Mouse (Mus musculus) kidney, adult 8-10 months (tissue): ENCODE results near the gene Mettl16.
A peak's percentile ranks its signal among the peaks of the same experiment; 100 is the strongest.

ENCODE experiments used
- DNase-seq, 2 experiments: peaks; one replicate each; pipeline ENCODE4 v3.0.0; 2022

Gene Mettl16

GRCm38 (mm10) chr11:74770595-74771207 is at the start of gene Mettl16:
TSS of gene Mettl16 (plus strand) at chr11:74770830.
- peak; percentile 96 for DNase-seq

GRCm38 (mm10) chr11:74721141-74721540 is 49.5 kb upstream of the Mettl16 start:
- no peak for DNase-seq

- DNase-seq, result no peak
Observed at GRCm38 (mm10) chr11:74721971-74722370, 48.7 kb upstream of the Mettl16 start.

- DNase-seq, result peak; percentile 69 to 83
Observed at GRCm38 (mm10) chr11:74723357-74724234, 47.0 kb upstream of the Mettl16 start.

- peak; percentile 95 to 96 for DNase-seq
Observed at GRCm38 (mm10) chr11:74724235-74724791, 46.3 kb upstream of the Mettl16 start, which contains the start of gene Pafah1b1. TSS of gene Pafah1b1 (minus strand) at chr11:74724670.

GRCm38 (mm10) chr11:74725181-74725580 is 45.4 kb upstream of the Mettl16 start:
- no peak for DNase-seq

GRCm38 (mm10) chr11:74734917-74735316 is 35.7 kb upstream of the Mettl16 start:
- DNase-seq, result no peak

GRCm38 (mm10) chr11:74737861-74738260 is 32.8 kb upstream of the Mettl16 start:
- peak in 1 of 2 experiments; percentile 28 for DNase-seq

GRCm38 (mm10) chr11:74748022-74748421 is 22.6 kb upstream of the Mettl16 start:
- DNase-seq, result peak in 1 of 2 experiments; percentile 35

GRCm38 (mm10) chr11:74749241-74749640 is 21.4 kb upstream of the Mettl16 start:
- DNase-seq, result no peak

- DNase-seq, result no peak
Observed at GRCm38 (mm10) chr11:74750662-74751351, 19.8 kb upstream of the Mettl16 start.

- no peak for DNase-seq
Observed at GRCm38 (mm10) chr11:74751352-74752066, 19.1 kb upstream of the Mettl16 start.

GRCm38 (mm10) chr11:74756631-74757030 is 14.0 kb upstream of the Mettl16 start:
- DNase-seq, result peak; percentile 44 to 52

GRCm38 (mm10) chr11:74761011-74761705 is 9.5 kb upstream of the Mettl16 start:
- peak; percentile 23 to 38 for DNase-seq

GRCm38 (mm10) chr11:74763960-74764625 is 6.5 kb upstream of the Mettl16 start:
- no peak for DNase-seq

GRCm38 (mm10) chr11:74767469-74767868 is 3.2 kb upstream of the Mettl16 start:
- DNase-seq, result peak; percentile 19 to 50

- peak in 1 of 2 experiments; percentile 62 for DNase-seq
Observed at GRCm38 (mm10) chr11:74768045-74768444, 2.6 kb upstream of the Mettl16 start.

- DNase-seq, result no peak
Observed at GRCm38 (mm10) chr11:74770037-74770436, 593 bp upstream of the Mettl16 start.

GRCm38 (mm10) chr11:74771234-74771633 is 604 bp downstream of the Mettl16 start:
- no peak for DNase-seq

- DNase-seq, result no peak
Observed at GRCm38 (mm10) chr11:74771650-74772049, 1.0 kb downstream of the Mettl16 start.

- DNase-seq, result no peak
Observed at GRCm38 (mm10) chr11:74772386-74772785, 1.8 kb downstream of the Mettl16 start.
